Mouse (Mus musculus): Measurements from ENCODE around the gene Tram2. TPM values are rescaled to one million over a fixed set of nuclear protein-coding genes. Genes with fewer than 3 reads are reported as not detected.

The Tram2 gene
- polyA plus RNA-seq, 1 experiment from 2014 or later: 6.5 TPM

DNA sequence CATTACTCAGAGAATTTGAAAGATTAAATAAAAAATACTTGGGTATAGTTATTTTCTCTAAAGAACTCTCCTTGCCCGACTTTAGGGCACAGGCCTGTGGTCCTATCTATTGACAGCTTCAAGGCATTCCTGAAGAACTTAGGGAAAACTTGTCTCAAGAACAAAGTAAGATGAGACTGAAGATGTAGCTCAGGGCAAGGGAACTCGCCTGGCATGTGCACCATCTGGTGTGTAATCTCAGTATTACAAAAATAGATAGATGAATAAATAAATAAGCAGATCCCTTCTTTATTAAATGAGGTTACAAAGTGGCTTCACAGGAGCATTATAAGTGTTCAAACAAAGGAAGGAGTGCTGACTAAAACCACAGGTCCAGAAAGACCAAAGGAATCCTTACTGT, 94.9 kb downstream of the Tram2 start:
- no peak for ATAC-seq
- WGBS (ENCODE audit: insufficient replicate concordance): 59% methylated on average over 2 of the region's 2 CpGs
- no peak for DNase-seq

DNA sequence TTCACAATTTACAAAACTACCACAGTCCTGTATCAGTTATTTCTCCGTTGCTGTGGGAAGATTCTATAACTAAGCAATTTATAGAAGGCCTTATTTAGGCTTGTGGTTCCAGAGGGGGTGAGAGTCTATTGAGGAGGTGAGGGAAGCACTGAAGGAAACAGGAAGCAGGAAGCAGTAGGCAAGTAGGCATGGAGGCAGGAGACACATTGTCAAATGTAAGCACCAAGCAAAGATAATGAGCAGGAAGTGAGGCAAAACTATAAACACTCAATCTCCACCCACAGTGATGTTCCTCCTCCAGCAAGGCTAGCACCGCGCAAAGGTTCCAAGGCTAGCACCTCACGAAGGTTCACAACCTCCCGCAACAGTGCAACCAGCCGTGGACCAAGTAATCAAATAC, 97.3 kb downstream of the Tram2 start:
- ATAC-seq (no peak), DNase-seq (no peak)
- Histone ChIP-seq H3K9ac (replicated peaks) (no peak overlapping the region), H3K36me3 (replicated peaks; ENCODE audit: insufficient read depth, low read length) (no peaks in the 10 kb centered on the region), H3K27ac (ENCODE audit: low read depth) (no peak overlapping the region), H3K9me3 (ENCODE audit: low read length) (no peaks in the 10 kb centered on the region), H3K4me1 (ENCODE audit: insufficient read depth) (no peaks in the 10 kb centered on the region), H3K27me3 (ENCODE audit: insufficient read depth, low read length) (no peaks in the 10 kb centered on the region), H3K4me3 (ENCODE audit: low read depth, low read length) (no peak overlapping the region), H3K4me2 (ENCODE audit: low read depth, low read length) (no peak overlapping the region)
- TF ChIP-seq EP300 (IDR thresholded peaks at IDR 0.05; ENCODE audit: low read depth) (no peak), CTCF (IDR thresholded peaks at IDR 0.05; ENCODE audit: low read depth) (no peak)
- 75% methylated on average over 6 of the region's 6 CpGs for WGBS (ENCODE audit: insufficient replicate concordance)

More for the DNA sequence above, 94.9 kb downstream of the Tram2 start:
- no peaks in the 10 kb centered on the region for H3K4me1 ChIP-seq (ENCODE audit: insufficient read depth)
- TF ChIP-seq CTCF (IDR thresholded peaks at IDR 0.05; ENCODE audit: low read depth) (no peak), EP300 (IDR thresholded peaks at IDR 0.05; ENCODE audit: low read depth) (no peak)
- no peaks in the 10 kb centered on the region for H3K9me3 ChIP-seq (ENCODE audit: low read length)
- H3K4me2 ChIP-seq (ENCODE audit: low read depth, low read length): no peak overlapping the region
- no peak overlapping the region for H3K9ac ChIP-seq (replicated peaks)
- no peak overlapping the region for H3K4me3 ChIP-seq (ENCODE audit: low read depth, low read length)
- no peaks in the 10 kb centered on the region for H3K36me3 ChIP-seq (replicated peaks; ENCODE audit: insufficient read depth, low read length)
- no peaks in the 10 kb centered on the region for H3K27me3 ChIP-seq (ENCODE audit: insufficient read depth, low read length)
- H3K27ac ChIP-seq (ENCODE audit: low read depth): no peak overlapping the region

DNA sequence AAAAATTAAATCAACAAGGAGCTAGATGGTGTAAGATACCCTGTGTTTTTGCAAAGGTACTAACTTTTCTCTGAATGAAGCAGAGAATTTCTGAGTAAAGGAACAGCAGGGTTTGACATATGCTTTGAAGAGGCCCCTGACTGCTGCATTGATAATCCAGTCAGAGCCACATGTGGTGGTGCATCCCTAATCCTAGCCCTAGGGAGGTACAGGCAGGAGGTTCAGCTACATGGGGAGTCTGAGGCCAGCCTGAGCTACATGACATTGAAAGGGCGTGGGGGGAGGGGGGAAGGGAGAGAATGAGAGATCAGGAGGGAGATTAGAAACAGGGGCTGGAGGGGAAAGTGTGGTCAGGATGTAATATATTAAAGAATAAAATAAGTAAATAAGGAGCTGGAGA, 98.5 kb downstream of the Tram2 start:
- Histone ChIP-seq H3K27ac (ENCODE audit: low read depth) (no peak overlapping the region), H3K9ac (replicated peaks) (no peak overlapping the region), H3K27me3 (ENCODE audit: insufficient read depth, low read length) (no peaks in the 10 kb centered on the region), H3K36me3 (replicated peaks; ENCODE audit: insufficient read depth, low read length) (no peaks in the 10 kb centered on the region), H3K4me1 (ENCODE audit: insufficient read depth) (no peaks in the 10 kb centered on the region), H3K9me3 (ENCODE audit: low read length) (no peaks in the 10 kb centered on the region), H3K4me3 (ENCODE audit: low read depth, low read length) (no peak overlapping the region), H3K4me2 (ENCODE audit: low read depth, low read length) (no peak overlapping the region)
- 68% methylated on average over 1 of the region's 1 CpGs for WGBS (ENCODE audit: insufficient replicate concordance)
- ATAC-seq: no peak
- DNase-seq: no peak
- TF ChIP-seq CTCF (IDR thresholded peaks at IDR 0.05; ENCODE audit: low read depth) (no peak), EP300 (IDR thresholded peaks at IDR 0.05; ENCODE audit: low read depth) (no peak)

DNA sequence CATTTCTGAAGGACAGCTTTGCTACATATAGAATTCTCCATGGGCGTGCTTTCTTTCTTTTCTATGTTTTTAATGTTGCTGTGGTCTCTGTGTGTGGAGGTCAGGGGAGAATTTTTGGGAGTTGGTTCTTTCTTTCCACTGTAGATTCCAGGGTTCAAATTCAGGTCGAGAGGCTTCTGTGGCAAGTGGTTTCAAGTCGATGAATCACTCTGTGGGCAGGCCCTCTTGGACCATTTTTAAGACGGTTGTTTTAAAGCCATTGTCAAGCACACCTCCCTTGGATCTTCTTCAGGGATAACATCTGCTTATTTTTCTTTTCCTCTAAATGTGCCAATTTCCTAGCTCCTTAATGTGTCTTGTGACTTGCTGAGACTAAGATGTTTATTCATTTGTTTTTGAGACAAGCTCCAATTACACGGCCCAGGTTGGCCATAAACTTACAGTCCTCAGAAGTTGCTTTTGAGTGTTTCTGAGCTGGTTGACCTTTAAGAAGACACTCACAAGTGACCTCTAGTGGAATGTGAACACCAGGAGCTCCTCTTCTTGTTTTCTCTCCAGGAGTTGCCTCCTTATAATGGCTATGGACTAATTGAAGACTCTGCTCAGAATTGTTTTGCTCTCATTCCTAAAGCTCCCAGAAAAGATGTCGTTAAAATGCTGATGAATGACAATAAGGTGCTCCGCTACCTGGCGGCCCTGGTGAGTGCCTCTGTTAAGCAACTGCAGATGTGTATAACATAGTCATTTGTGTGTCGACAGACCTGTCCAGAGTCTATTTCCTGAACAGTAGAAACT, 104.5 kb downstream of the Tram2 start:
- 64% methylated on average over 9 of the region's 9 CpGs for WGBS (ENCODE audit: insufficient replicate concordance)
- Histone ChIP-seq H3K27ac (ENCODE audit: low read depth) (no peak overlapping the region), H3K9me3 (ENCODE audit: low read length) (no peaks in the 10 kb centered on the region), H3K4me3 (ENCODE audit: low read depth, low read length) (no peak overlapping the region), H3K4me2 (ENCODE audit: low read depth, low read length) (no peak overlapping the region), H3K27me3 (ENCODE audit: insufficient read depth, low read length) (no peaks in the 10 kb centered on the region), H3K4me1 (ENCODE audit: insufficient read depth) (no peaks in the 10 kb centered on the region), H3K36me3 (replicated peaks; ENCODE audit: insufficient read depth, low read length) (no peaks in the 10 kb centered on the region), H3K9ac (replicated peaks) (no peak overlapping the region)
- TF ChIP-seq CTCF (IDR thresholded peaks at IDR 0.05; ENCODE audit: low read depth) (peak; percentile 15; the same call in 1 of the 2 replicates), EP300 (IDR thresholded peaks at IDR 0.05; ENCODE audit: low read depth) (no peak)
- DNase-seq (no peak), ATAC-seq (no peak)

DNA sequence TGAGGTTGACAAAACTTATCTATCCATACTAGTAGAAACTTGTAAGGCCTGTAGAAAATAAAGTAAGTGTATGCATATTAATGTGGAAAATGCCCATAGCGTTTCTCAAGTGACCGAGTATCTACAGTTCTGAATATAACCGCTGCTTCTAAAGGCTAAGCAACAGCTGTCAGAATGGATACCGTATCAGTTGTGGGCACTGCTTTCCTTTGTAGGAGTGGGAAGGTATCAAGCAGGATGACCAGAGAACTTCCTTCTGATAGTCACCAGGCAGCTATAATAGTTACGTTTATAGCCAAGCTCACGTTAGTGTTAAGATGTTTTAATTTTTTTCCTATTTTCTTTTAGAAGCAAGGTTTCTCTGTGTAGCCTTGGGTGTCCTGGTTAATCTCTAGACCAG, 105.6 kb downstream of the Tram2 start:
- ATAC-seq: no peak

DNA sequence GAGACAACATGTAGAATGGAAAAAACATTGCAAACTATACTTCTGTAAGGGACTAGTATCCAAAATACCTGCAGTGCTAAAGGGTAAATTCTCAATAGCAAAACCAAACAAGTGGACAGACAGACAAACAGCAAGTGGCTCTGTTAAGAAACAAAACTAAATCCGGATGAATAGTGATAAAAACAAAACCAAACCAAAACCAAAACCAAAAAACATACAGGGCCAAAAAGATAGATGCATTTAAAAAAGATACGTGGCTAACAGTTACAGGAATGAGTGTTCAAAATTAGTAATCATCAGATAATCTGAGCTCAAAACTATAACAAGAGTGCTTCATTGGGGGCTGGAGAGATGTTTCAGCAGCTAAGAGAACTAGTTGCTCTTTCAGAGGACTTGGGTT, 109.4 kb downstream of the Tram2 start:
- 64% methylated on average over 2 of the region's 2 CpGs for WGBS (ENCODE audit: insufficient replicate concordance)

More for the DNA sequence above, 105.6 kb downstream of the Tram2 start:
- TF ChIP-seq CTCF (IDR thresholded peaks at IDR 0.05; ENCODE audit: low read depth) (no peak), EP300 (IDR thresholded peaks at IDR 0.05; ENCODE audit: low read depth) (0 out of 2 replicates have a peak, but pooled peaks have one; percentile 17)
- H3K4me1 ChIP-seq (ENCODE audit: insufficient read depth): no peaks in the 10 kb centered on the region
- no peaks in the 10 kb centered on the region for H3K9me3 ChIP-seq (ENCODE audit: low read length)
- no peak overlapping the region for H3K9ac ChIP-seq (replicated peaks)
- no peak overlapping the region for H3K4me3 ChIP-seq (ENCODE audit: low read depth, low read length)
- H3K4me2 ChIP-seq (ENCODE audit: low read depth, low read length): no peak overlapping the region
- 56% methylated on average over 6 of the region's 6 CpGs for WGBS (ENCODE audit: insufficient replicate concordance)
- H3K27ac ChIP-seq (ENCODE audit: low read depth): no peak overlapping the region
- H3K36me3 ChIP-seq (replicated peaks; ENCODE audit: insufficient read depth, low read length): no peaks in the 10 kb centered on the region
- no peaks in the 10 kb centered on the region for H3K27me3 ChIP-seq (ENCODE audit: insufficient read depth, low read length)
- DNase-seq: no peak

More for the DNA sequence above, 109.4 kb downstream of the Tram2 start:
- no peaks in the 10 kb centered on the region for H3K27me3 ChIP-seq (ENCODE audit: insufficient read depth, low read length)
- H3K4me3 ChIP-seq (ENCODE audit: low read depth, low read length): no peak overlapping the region
- no peak overlapping the region for H3K9ac ChIP-seq (replicated peaks)
- H3K4me1 ChIP-seq (ENCODE audit: insufficient read depth): no peaks in the 10 kb centered on the region
- TF ChIP-seq EP300 (IDR thresholded peaks at IDR 0.05; ENCODE audit: low read depth) (no peak), CTCF (IDR thresholded peaks at IDR 0.05; ENCODE audit: low read depth) (no peak)
- H3K4me2 ChIP-seq (ENCODE audit: low read depth, low read length): no peak overlapping the region
- no peaks in the 10 kb centered on the region for H3K36me3 ChIP-seq (replicated peaks; ENCODE audit: insufficient read depth, low read length)
- ATAC-seq (no peak), DNase-seq (no peak)
- H3K27ac ChIP-seq (ENCODE audit: low read depth): no peak overlapping the region
- no peaks in the 10 kb centered on the region for H3K9me3 ChIP-seq (ENCODE audit: low read length)
